Comparison of ENCODE assay signal across 8 mouse cellular contexts in the genomic region with DNA sequence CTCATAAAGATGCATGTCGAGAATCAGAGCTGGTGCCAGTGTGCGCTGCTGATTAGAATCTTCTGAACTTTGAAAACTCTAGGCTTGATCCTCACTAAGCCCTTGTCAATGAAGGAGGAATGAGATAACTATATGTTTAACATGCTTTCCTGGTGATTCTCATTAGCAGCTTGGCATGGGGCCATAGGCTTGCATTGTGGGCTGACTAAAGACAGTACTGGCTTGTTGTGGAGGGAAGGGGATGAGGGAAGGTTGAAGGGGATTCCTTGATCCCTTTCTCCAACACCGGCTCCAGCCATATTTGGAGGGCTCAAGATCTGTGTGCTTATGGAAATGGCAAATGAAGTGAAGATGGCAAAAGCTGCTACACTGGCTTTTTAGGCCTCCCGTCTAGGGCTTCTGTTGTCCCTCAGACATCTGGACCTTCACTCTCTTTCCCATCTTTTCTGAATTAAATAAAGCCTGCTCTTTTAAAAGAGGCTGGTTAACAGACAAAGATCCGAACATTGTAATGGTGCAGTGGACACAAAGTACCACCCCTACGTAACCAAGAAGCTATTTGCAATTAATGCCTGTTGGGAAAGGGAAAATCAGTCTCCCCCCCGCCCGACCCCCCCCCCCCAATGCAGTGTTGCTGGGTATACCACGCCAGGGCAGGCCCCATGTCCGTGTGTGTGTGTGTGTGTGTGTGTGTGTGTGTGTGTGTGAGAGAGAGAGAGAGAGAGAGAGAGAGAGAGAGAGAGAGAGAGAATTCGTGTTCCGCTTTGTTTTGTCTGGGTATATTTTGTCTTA.
DNase-seq lines count a peak whose midpoint lies in the region; ATAC-seq and TF ChIP-seq lines count a peak whose summit lies in the region.

No protein-coding gene starts in this region.

- TF ChIP-seq CTCF in gastrocnemius, adult 2 months (IDR thresholded peaks at IDR 0.05): no peak

- intact Hi-C loops in gastrocnemius, adult 2 months (cut with DNase I): no loop called here

- H3K4me3 ChIP-seq in gastrocnemius, adult 2 months: peak overlapping the region; percentile 66
- H3K4me3 ChIP-seq in hindbrain, embryonic 11.5 days (ENCODE audit: low read depth, low read length): no peak overlapping the region
- peak overlapping the region; percentile 35 for H3K4me3 ChIP-seq in midbrain, embryonic 10.5 days

- H3K4me2 ChIP-seq in hindbrain, embryonic 11.5 days (replicated peaks; ENCODE audit: low read depth, low read length): 0 out of 2 replicates have a peak overlapping the region, but pooled peaks have one; percentile 31

- peak; percentile 23; the same call in 1 of the 2 replicates for ATAC-seq in hindbrain, embryonic 11.5 days (ENCODE audit: low FRiP score)
- no peak for ATAC-seq in granulocyte monocyte progenitor cell, adult 5-6 weeks (replicated peaks; ENCODE audit: poor library complexity, severe bottlenecking)

- no peaks in the 10 kb centered on the region for H3K27me3 ChIP-seq in hindbrain, embryonic 11.5 days (ENCODE audit: control insufficient read depth, insufficient read depth, low read length)
- H3K27me3 ChIP-seq in midbrain, embryonic 10.5 days (ENCODE audit: low read depth, poor library complexity, severe bottlenecking): peaks cover 8% of the 10 kb centered on the region; the same call in 1 of the 2 replicates

- 47% methylated on average over 6 of the region's 12 CpGs for WGBS in hindbrain, embryonic 11.5 days
- 23% methylated on average over 12 of the region's 12 CpGs for whole genome bisulfite sequencing in midbrain, embryonic 10.5 days

- no peak overlapping the region for H3K9ac ChIP-seq in hindbrain, embryonic 11.5 days (ENCODE audit: low read depth, low read length)

- DNase-seq in gastrocnemius, adult 2 months: no peak
- no peak for DNase-seq in gastrocnemius, adult 18-20 months (ENCODE audit: low spot score)
- DNase-seq in CD4-positive helper T cell, adult 2 months (ENCODE audit: low read depth, low spot score): peak; percentile 5
- DNase-seq in hindbrain, embryonic 11.5 days (ENCODE audit: low spot score): peak; percentile 24
- DNase-seq in midbrain, embryonic 10.5 days (ENCODE audit: low spot score): peak; percentile 34
- no peak for DNase-seq in right cerebral cortex, postnatal 14 days
- DNase-seq in frontal cortex, postnatal 25 days (ENCODE audit: low spot score in 2 of 2): no peak

- no peaks in the 10 kb centered on the region for H3K4me1 ChIP-seq in hindbrain, embryonic 11.5 days (replicated peaks; ENCODE audit: control insufficient read depth, insufficient read depth, low read length)
- H3K4me1 ChIP-seq in midbrain, embryonic 10.5 days: peaks cover 23% of the 10 kb centered on the region

- no peaks in the 10 kb centered on the region for H3K36me3 ChIP-seq in hindbrain, embryonic 11.5 days (ENCODE audit: control insufficient read depth, insufficient read depth, low read length)
- H3K36me3 ChIP-seq in midbrain, embryonic 10.5 days: no peaks in the 10 kb centered on the region

- no peaks in the 10 kb centered on the region for H3K9me3 ChIP-seq in hindbrain, embryonic 11.5 days (ENCODE audit: control insufficient read depth, low read length)
- no peaks in the 10 kb centered on the region for H3K9me3 ChIP-seq in midbrain, embryonic 10.5 days (replicated peaks)

- no peak overlapping the region; the same call in 1 of the 2 replicates for H3K27ac ChIP-seq in gastrocnemius, adult 2 months
- no peak overlapping the region for H3K27ac ChIP-seq in hindbrain, embryonic 11.5 days (ENCODE audit: low read depth, low read length)
- peak overlapping the region; percentile 82 for H3K27ac ChIP-seq in midbrain, embryonic 10.5 days (replicated peaks)

Comparison
In these comparisons a context has a peak if more than half of its experiments do, and no peak if none do; other contexts are left out.
1. DNase-seq: peak in CD4-positive helper T cell, adult 2 months (single experiment), hindbrain, embryonic 11.5 days (single experiment) and midbrain, embryonic 10.5 days (single experiment); none in gastrocnemius, adult 2 months (single experiment), gastrocnemius, adult 18-20 months (single experiment), right cerebral cortex, postnatal 14 days (single experiment) and frontal cortex, postnatal 25 days (0 of 2).